Mouse (Mus musculus): ENCODE data around the gene Nupr1l. TPM values are rescaled to one million over a fixed set of nuclear protein-coding genes. Genes with fewer than 3 reads are reported as not detected.
"Not testable (repeated sequence)": the region's sequence is repeated elsewhere in the genome, so short reads cannot be mapped to it uniquely, and the experiment has no call there.

Nupr1l gene
- polyA plus RNA-seq, 1 experiment from 2014 or later: 1.9 TPM

DNA sequence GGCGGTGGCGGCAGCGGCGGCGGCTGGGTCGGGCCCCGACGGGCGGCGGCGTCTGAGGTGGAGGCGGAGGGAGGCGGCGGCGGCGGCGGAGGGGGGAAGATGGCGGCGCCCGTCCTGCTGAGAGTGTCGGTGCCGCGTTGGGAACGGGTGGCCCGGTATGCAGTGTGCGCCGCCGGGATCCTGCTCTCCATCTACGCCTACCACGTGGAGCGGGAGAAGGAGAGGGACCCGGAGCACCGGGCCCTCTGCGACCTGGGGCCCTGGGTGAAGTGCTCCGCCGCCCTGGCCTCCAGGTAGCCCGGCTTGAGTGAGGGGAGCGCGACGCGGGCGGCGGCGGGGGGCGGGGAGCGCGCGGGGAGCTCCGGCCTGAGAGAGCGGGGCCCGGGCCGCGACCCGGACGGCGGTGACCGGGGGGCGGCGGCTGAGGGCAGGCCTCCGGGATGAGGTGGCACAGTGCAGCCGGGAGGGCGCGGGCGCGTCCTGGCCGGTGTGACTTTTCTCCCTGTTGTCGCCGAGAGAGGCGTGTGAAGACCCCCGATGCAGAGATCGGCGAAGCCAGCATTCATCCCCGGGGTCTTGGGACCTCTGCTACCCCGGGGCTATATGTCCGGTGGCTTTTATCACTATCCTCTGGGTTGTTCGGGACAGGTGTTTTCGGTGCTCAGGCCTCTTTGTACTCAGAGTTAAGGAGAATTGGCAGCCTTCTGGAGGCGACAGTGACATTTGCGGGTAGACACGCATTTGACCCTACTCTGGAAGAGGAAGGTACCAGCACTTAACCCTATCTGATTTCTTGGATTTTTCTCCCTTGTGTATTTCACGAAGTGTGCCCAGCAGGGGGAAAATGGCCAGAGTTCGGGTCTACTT, 34.0 kb downstream of the Nupr1l start:
- H3K27me3 ChIP-seq (replicated peaks; ENCODE audit: control insufficient read depth, insufficient read depth, low read length); H3K4me1 ChIP-seq (replicated peaks; ENCODE audit: control insufficient read depth, insufficient read depth, low read length); H3K9me3 ChIP-seq (ENCODE audit: control insufficient read depth, low read length); H3K36me3 ChIP-seq (ENCODE audit: control insufficient read depth, insufficient read depth, low read length): not testable (repeated sequence)
- under 1% methylated on average over 52 of the region's 82 CpGs for WGBS
- ATAC-seq (replicated peaks; ENCODE audit: low FRiP score, low TSS enrichment, low read depth): peak; percentile 47
- DNase-seq (ENCODE audit: low spot score): peak; percentile 74
- Histone ChIP-seq H3K27ac (ENCODE audit: low read depth) (peak overlapping the region; percentile 34), H3K4me2 (ENCODE audit: low read length) (peak overlapping the region; percentile 51), H3K4me3 (ENCODE audit: low read depth, low read length) (peak overlapping the region; percentile 75), H3K9ac (ENCODE audit: low read length) (peak overlapping the region; percentile 66)

DNA sequence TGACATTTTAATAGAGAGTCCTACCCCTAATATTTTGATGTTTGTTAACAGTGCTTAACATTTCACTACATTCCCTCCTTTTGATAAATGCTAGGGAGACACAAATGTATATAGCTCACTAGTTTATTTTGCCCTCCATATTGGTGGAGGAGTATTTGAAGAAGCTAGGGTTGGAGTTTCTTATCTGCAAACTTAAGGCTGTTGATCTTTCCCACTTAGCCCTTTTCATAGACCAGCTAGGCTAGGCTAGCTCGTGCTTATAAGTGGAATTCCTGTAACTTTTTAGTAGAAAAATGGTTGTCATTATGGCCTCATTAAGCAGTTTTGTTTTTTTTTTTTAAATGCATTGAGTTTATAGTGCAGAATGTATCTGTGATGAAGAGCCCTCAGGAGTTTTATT, 35.1 kb downstream of the Nupr1l start:
- H3K4me1 ChIP-seq (replicated peaks; ENCODE audit: control insufficient read depth, insufficient read depth, low read length): no peaks in the 10 kb centered on the region
- no peak overlapping the region for H3K27ac ChIP-seq (ENCODE audit: low read depth)
- WGBS: 68% methylated on average over 1 of the region's 1 CpGs
- no peaks in the 10 kb centered on the region for H3K9me3 ChIP-seq (ENCODE audit: control insufficient read depth, low read length)
- no peaks in the 10 kb centered on the region for H3K27me3 ChIP-seq (replicated peaks; ENCODE audit: control insufficient read depth, insufficient read depth, low read length)
- H3K4me3 ChIP-seq (ENCODE audit: low read depth, low read length): no peak overlapping the region
- ATAC-seq (replicated peaks; ENCODE audit: low FRiP score, low TSS enrichment, low read depth) (no peak), DNase-seq (ENCODE audit: low spot score) (no peak)
- H3K36me3 ChIP-seq (ENCODE audit: control insufficient read depth, insufficient read depth, low read length): peaks cover 12% of the 10 kb centered on the region
- no peak overlapping the region for H3K9ac ChIP-seq (ENCODE audit: low read length)
- peak overlapping the region; percentile 11; the same call in 1 of the 2 replicates for H3K4me2 ChIP-seq (ENCODE audit: low read length)

DNA sequence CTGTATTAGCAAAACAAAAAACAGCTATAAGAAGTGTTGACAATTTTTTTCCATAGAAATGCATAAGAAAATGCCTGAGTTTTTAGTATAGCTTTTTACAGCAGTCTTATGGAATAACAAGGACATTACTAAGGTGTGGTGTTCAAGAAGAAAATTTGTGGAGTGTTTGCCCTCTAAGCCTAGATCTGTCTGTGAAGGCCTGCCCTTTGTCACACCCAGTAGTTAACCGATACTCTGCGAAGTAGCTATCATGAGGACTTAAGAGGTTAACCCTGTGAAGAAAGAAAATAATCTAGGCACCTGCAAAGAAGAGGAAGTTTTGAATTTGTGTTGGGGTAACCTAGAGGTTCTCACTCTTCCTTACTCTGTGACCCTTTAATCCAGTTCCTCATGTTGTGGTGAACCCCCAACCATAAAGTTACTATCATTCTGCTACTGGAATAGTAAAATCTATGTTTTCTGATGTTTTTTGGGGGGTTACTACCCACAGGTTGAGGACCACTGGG, 39.2 kb downstream of the Nupr1l start:
- no peak overlapping the region for H3K27ac ChIP-seq (ENCODE audit: low read depth)
- H3K27me3 ChIP-seq (replicated peaks; ENCODE audit: control insufficient read depth, insufficient read depth, low read length): no peaks in the 10 kb centered on the region
- no peaks in the 10 kb centered on the region for H3K9me3 ChIP-seq (ENCODE audit: control insufficient read depth, low read length)
- no peak overlapping the region for H3K9ac ChIP-seq (ENCODE audit: low read length)
- WGBS: 84% methylated on average over 2 of the region's 2 CpGs
- H3K4me1 ChIP-seq (replicated peaks; ENCODE audit: control insufficient read depth, insufficient read depth, low read length): no peaks in the 10 kb centered on the region
- peaks cover 12% of the 10 kb centered on the region for H3K36me3 ChIP-seq (ENCODE audit: control insufficient read depth, insufficient read depth, low read length)
- ATAC-seq (replicated peaks; ENCODE audit: low FRiP score, low TSS enrichment, low read depth) (no peak), DNase-seq (ENCODE audit: low spot score) (no peak)
- H3K4me2 ChIP-seq (ENCODE audit: low read length): no peak overlapping the region
- no peak overlapping the region for H3K4me3 ChIP-seq (ENCODE audit: low read depth, low read length)

DNA sequence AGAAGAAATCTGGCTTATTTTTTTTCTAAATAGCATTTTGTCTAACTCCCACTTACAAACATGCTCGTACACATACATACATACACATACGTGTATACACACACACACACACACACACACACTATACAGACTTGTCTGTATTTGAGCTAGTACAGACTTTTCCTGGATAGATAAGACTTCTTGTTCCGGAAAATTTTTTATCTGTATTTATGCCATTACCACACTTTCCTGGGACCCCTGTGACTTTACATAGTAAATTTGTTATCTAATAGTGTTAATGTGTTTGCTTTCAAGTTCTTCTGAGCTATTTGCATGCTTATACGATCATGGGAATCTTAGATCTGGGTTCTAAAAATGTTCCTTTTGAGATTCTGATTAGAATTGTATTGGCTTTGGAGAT, 43.8 kb downstream of the Nupr1l start:
- Histone ChIP-seq H3K4me2 (ENCODE audit: low read length) (no peak overlapping the region), H3K4me1 (replicated peaks; ENCODE audit: control insufficient read depth, insufficient read depth, low read length) (no peaks in the 10 kb centered on the region), H3K9me3 (ENCODE audit: control insufficient read depth, low read length) (no peaks in the 10 kb centered on the region), H3K36me3 (ENCODE audit: control insufficient read depth, insufficient read depth, low read length) (0 out of 2 replicates have a peak, but pooled peaks cover 2% of the 10 kb centered on the region), H3K27me3 (replicated peaks; ENCODE audit: control insufficient read depth, insufficient read depth, low read length) (no peaks in the 10 kb centered on the region), H3K9ac (ENCODE audit: low read length) (no peak overlapping the region), H3K27ac (ENCODE audit: low read depth) (no peak overlapping the region), H3K4me3 (ENCODE audit: low read depth, low read length) (no peak overlapping the region)
- ATAC-seq (replicated peaks; ENCODE audit: low FRiP score, low TSS enrichment, low read depth) (no peak), DNase-seq (ENCODE audit: low spot score) (no peak)
- WGBS: 93% methylated on average over 4 of the region's 4 CpGs

DNA sequence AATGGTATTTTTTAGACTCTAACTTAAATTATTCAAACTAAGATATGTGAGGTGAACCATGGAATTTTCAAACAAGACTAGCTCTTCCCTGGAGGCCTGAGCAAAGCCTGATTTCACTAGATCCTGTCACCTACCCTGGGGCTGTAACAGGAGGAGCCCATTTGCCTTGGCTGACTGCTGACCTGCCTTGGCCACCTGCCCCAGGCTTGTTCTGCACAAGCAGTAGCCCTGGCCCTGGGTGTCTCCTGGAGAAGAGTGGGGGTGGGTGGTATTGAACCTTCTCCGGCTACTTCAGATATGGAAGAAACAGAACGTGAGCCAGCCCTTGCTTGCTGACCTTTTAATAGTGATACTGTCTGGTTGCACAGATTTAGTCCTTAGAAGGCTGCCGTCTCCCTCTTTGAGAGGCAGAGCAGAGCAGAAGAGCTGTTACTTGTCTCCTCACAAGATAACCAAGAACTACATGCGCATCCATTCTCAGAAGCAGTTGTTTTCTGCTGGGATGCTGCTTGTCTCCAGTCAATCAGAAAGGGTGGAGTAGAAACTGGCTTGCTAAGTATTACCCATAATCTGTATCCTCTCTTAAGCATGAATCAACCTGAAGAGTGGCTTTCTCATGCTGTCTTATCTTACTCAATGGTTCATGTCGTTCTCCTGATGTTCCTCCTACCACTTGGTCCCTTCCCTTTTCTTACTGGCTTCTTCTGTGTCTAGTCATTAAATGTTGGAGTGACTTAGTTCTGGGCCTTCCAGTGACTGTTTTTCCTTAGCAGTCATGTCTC, 46.3 kb downstream of the Nupr1l start:
- H3K9ac ChIP-seq (ENCODE audit: low read length): no peak overlapping the region
- no peak overlapping the region for H3K4me3 ChIP-seq (ENCODE audit: low read depth, low read length)
- WGBS: 81% methylated on average over 5 of the region's 5 CpGs
- H3K4me1 ChIP-seq (replicated peaks; ENCODE audit: control insufficient read depth, insufficient read depth, low read length): no peaks in the 10 kb centered on the region
- no peak overlapping the region for H3K27ac ChIP-seq (ENCODE audit: low read depth)
- H3K9me3 ChIP-seq (ENCODE audit: control insufficient read depth, low read length): no peaks in the 10 kb centered on the region
- no peak for ATAC-seq (replicated peaks; ENCODE audit: low FRiP score, low TSS enrichment, low read depth)
- no peaks in the 10 kb centered on the region for H3K36me3 ChIP-seq (ENCODE audit: control insufficient read depth, insufficient read depth, low read length)
- no peaks in the 10 kb centered on the region for H3K27me3 ChIP-seq (replicated peaks; ENCODE audit: control insufficient read depth, insufficient read depth, low read length)
- DNase-seq (ENCODE audit: low spot score): no peak
- no peak overlapping the region for H3K4me2 ChIP-seq (ENCODE audit: low read length)

DNA sequence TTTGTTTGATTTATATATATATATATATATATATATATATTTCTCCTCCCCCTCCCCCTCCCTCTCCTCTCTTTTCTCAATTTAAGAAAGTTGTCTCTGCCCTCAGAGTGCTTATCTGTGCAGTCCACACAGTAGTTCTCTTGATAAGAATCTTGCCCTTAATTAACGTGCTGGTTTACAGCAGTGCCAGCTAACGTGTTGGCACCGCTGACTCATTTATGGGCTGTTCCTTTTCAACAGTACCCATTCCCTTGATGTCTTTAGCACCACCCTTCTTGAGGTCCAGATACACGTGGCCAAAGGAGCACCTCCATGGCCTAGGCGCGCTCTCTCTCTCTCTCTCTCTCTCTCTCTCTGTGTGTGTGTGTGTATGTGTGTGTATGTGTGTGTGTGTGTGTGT, 47.5 kb downstream of the Nupr1l start:
- WGBS: 83% methylated on average over 6 of the region's 6 CpGs
- no peaks in the 10 kb centered on the region for H3K36me3 ChIP-seq (ENCODE audit: control insufficient read depth, insufficient read depth, low read length)
- no peak overlapping the region for H3K4me2 ChIP-seq (ENCODE audit: low read length)
- DNase-seq (ENCODE audit: low spot score) (no peak), ATAC-seq (replicated peaks; ENCODE audit: low FRiP score, low TSS enrichment, low read depth) (no peak)
- no peak overlapping the region for H3K27ac ChIP-seq (ENCODE audit: low read depth)
- H3K4me1 ChIP-seq (replicated peaks; ENCODE audit: control insufficient read depth, insufficient read depth, low read length): no peaks in the 10 kb centered on the region
- no peak overlapping the region for H3K9ac ChIP-seq (ENCODE audit: low read length)
- no peaks in the 10 kb centered on the region for H3K27me3 ChIP-seq (replicated peaks; ENCODE audit: control insufficient read depth, insufficient read depth, low read length)
- no peaks in the 10 kb centered on the region for H3K9me3 ChIP-seq (ENCODE audit: control insufficient read depth, low read length)
- no peak overlapping the region for H3K4me3 ChIP-seq (ENCODE audit: low read depth, low read length)

GRCm38 (mm10) chr5:129963224-129963623, 54.9 kb downstream of the Nupr1l start:
- H3K9ac ChIP-seq (ENCODE audit: low read length): no peak overlapping the region

More at GRCm38 (mm10) chr5:129963224-129963623, 54.9 kb downstream of the Nupr1l start:
- H3K4me3 ChIP-seq (ENCODE audit: low read depth, low read length): no peak overlapping the region
- no peak overlapping the region for H3K27ac ChIP-seq (ENCODE audit: low read depth)
- no peak overlapping the region for H3K4me2 ChIP-seq (ENCODE audit: low read length)
- ATAC-seq (replicated peaks; ENCODE audit: low FRiP score, low TSS enrichment, low read depth): no peak
- no peaks in the 10 kb centered on the region for H3K27me3 ChIP-seq (replicated peaks; ENCODE audit: control insufficient read depth, insufficient read depth, low read length)
- H3K36me3 ChIP-seq (ENCODE audit: control insufficient read depth, insufficient read depth, low read length): no peaks in the 10 kb centered on the region
- WGBS: 87% methylated on average over 4 of the region's 4 CpGs
- no peaks in the 10 kb centered on the region for H3K9me3 ChIP-seq (ENCODE audit: control insufficient read depth, low read length)
- no peaks in the 10 kb centered on the region for H3K4me1 ChIP-seq (replicated peaks; ENCODE audit: control insufficient read depth, insufficient read depth, low read length)
- no peak for DNase-seq (ENCODE audit: low spot score)
